Mouse (Mus musculus) lung, postnatal 14 days (tissue): ENCODE data around the gene Ndufb7.
"Not testable (repeated sequence)": the region's sequence is repeated elsewhere in the genome, so short reads cannot be mapped to it uniquely, and the experiment has no call there.

Experiments
- DNase-seq: peaks from one replicate; pipeline ENCODE4 v3.0.0; 2021

Gene Ndufb7

DNA sequence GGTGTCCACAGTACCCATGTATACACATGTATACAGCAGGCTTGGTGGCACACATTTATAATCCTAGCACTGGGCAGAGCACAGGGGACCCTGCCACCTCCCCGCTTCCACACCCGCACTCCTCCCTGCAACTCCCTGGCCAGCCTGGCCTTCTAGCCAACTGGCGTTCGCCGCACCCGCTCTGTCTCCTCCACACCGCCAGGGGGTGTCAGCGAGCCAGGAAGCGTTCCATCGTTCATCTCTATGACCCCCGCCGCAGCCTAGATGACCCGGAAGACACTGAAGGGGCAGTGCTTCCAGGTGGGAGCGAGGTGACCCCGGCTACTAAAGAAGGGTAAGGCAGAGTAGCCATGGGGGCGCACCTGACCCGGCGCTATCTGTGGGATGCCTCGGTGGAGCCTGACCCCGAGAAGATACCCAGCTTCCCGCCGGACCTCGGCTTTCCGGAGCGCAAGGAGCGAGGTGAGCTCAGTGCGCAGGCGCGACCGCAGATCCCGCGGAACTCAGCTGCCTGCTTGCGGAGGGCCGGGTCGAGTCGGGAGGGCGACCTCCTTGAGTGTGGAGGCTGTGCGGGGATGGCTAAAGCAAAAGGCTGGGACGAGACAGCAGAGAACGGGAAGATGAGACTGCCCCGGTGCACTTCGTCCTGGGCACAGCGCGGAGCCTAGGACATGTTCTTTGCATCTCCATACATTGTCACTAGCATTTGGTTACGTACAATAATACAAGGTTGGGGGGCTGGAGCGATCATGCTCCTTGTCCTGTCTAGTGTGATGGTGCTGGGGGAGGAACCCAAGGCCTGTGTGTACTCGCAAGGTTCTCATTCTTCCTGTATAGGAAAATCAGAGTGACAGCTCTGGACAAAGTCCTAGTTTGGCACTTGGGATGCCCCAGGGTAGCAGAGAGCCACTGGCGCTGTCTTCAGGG lies at the start of gene Ndufb7:
Gene Ndufb7, plus strand, starts transcription at position 203 of the 927 bp plus-strand sequence.
- peak; percentile 97 for DNase-seq

GRCm38 (mm10) chr8:83520432-83520831 lies 46.0 kb upstream of the Ndufb7 start:
- peak; percentile 9 for DNase-seq

GRCm38 (mm10) chr8:83520907-83521306 lies 45.6 kb upstream of the Ndufb7 start:
- DNase-seq = not testable (repeated sequence)

DNA sequence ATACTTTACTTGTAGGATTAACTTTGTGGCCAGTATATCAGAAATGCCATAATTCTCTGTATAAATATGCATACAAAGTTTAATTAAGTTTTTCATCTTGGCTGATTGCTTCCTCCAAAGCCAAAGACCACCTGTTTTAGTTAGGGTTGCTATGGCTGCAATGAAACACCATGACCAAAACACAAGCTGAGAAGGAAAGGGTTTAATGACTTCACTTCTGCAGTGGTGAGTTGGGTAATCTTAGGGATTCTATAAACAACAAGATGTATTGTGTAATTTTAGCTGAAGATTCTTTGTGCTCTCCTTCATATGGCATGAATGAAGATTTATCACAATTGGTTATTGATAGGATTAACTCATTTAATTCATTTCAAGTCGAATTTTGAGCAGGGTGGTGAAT lies 45.2 kb upstream of the Ndufb7 start:
- no peak for DNase-seq

GRCm38 (mm10) chr8:83534802-83535201 lies 31.7 kb upstream of the Ndufb7 start:
- no peak for DNase-seq

DNA sequence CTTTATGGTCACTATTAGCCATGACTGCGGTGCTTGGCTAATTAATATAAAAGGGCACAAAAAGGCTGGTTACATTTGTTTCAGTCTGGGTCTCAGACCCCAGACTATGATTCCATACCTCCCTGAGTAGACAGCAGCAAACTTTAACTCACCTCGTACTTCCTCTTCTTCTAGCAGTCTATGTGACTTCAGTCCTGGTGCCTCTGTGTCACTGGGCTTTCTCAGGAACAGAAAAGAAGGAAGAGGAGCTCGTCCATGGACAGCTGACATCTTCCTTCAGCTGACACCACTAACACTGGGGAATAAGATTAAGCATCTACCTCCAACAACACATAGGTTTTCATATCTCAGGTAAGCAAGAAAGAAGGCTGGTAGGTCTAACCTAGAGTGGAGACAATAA lies 30.7 kb upstream of the Ndufb7 start, which contains the start of gene Olfr370:
Gene Olfr370, plus strand, starts transcription at position 45 of the 400 bp plus-strand sequence.
- DNase-seq = no peak

GRCm38 (mm10) chr8:83562669-83563068 lies 3.8 kb upstream of the Ndufb7 start:
- DNase-seq = no peak

DNA sequence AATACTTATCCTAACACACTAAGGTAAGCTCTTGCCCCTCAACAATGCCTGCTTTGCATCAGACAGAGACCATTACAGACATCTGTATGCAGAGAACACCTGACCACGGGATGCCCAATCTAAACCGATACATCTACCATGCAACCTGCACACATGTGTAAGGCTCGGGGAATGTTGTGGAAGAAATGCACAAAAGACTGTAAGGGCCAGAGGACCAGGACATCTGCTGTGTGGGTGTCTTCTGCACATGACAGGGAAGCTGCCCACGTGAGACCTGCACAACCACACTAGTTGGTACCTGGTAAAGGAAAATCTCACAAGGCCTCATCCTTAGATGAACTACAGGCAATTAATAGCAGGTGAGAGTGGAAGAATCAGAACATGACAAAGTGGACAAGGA lies 3.2 kb upstream of the Ndufb7 start:
- no peak for DNase-seq

DNA sequence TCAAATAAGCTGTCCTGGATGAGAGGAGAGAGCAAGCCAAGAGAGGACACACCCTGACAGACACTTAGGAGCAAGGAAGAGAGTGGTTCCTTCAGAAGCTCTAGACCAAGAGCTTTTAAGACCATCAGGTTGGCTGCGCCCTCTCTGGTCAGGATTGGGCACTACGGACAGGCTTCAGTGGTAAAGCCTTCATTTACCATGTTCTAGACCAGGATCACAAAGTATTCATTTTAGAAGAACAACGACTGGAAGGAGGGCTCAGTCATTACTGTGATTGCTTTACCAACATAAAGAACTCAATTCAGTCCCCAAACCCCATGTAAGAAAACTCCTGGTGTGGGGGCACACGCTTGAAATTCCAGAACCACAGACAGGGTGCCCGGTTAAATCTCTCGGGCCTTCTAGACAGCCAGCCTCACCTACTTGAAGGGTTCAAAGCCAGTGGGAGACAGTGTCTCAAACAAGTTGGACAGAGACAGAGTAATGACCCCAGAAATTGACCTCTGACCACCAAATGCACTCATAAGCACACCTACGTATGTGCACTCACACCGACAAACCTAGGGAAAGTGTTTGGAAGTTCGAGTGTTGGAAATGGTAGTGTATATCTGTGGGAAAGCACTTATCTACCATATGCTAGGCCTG lies 618 bp upstream of the Ndufb7 start:
- DNase-seq = peak; percentile 19

GRCm38 (mm10) chr8:83567668-83568067 lies 1.2 kb downstream of the Ndufb7 start:
- no peak for DNase-seq

- no peak for DNase-seq
These were observed 1.7 kb downstream of the Ndufb7 start for GRCm38 (mm10) chr8:83568128-83568527.

DNA sequence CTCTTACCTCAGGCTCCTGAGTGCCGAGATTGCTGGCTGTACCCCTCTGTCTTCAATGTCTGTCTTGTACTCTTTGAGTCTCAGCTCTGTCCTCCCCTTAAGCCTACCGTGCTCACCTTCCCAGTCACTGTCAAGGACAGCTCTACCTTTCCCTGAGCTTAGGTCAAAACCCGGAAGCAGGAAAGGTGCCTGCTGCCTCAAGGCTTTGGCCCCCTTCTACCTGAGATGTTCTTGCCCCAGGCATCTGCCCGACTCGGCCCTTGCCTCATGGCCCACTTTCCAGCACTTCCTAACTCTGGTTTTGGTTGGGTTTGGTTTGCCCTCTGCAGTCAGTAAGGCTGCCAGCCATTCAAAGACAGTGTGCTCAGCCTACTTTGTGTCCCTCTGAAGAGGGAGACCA lies 2.3 kb downstream of the Ndufb7 start:
- DNase-seq = no peak

GRCm38 (mm10) chr8:83569165-83569564 lies 2.7 kb downstream of the Ndufb7 start:
- DNase-seq = no peak

GRCm38 (mm10) chr8:83570272-83571000 lies 4.0 kb downstream of the Ndufb7 start:
- DNase-seq = no peak

DNA sequence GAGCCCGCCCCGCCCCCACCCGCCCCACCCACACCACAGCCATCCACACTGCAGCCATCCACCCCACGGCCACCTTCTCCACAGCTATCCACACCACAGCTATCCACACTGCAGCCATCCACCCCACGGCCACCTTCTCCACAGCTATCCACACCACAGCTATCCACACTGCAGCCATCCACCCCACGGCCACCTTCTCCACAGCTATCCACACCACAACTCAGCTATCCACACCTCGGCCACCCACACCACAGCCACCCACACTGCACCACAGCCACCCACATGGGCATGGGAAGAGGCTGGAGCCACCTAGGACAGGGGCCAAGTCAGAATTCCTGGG lies 4.5 kb downstream of the Ndufb7 start:
- DNase-seq = not testable (repeated sequence)

GRCm38 (mm10) chr8:83571791-83572190 lies 5.3 kb downstream of the Ndufb7 start:
- DNase-seq = no peak

DNA sequence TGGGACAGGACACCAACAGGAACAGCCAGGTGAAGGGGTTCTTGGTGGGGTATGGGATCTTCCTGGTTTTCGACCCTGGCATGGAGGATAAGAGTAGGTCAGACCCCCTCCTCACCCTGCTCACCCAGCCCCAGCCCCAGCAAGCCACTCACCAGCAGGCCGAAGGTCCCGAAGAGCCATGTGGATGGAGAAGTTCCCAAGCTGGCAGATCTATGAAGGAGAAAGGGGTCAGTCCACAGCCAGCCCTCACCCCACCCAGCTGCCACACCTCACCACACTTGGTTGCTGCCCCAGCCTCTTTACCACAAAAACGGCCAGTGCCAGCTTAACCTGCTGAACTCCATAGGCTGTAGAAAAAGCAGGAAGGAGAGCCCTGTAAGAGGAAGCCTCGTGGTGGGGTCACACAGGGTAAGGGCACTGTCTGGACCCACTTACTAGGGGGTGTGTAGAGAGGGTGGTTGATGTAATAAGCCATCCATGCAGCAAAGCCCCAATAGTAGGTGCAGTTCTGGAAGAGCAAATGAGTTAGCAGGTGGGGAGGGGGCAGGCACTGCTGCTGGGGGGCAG lies 5.9 kb downstream of the Ndufb7 start:
- DNase-seq = no peak

DNA sequence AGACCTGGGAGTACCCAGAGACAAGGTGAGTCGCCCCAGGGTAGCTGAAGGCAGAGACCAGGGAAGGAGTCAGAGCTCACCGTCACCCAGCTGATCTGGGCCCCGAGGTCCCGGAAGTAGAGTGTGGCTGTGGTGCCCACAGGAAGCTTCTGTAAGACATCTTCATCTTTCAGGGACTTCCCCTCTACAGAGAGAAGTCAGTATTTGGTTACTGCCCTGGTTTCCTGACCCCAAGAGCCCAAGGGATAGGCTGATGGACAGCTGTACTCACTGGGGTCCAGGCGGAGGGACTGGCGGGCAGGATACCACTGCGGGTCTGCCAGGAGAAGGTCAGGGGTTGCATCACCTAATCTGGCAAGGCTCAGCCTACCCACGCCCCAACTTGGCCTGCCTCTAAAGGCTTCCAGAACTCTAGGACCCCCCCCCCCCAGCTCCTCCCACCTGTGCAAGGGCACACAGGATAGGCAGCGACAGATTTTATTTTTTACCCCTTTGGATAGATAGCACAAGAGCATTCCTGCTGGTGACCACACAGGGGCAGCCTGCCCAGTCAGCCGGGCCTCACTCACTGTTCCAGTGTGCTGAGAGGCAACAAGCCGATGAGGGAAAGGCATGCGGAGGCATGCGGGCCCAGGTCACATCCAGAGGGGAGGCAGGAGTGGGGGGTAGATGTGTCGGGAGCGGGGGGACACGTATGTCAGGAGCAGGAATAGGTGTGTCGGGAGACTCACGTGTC lies 6.8 kb downstream of the Ndufb7 start:
- DNase-seq = peak; percentile 22

DNA sequence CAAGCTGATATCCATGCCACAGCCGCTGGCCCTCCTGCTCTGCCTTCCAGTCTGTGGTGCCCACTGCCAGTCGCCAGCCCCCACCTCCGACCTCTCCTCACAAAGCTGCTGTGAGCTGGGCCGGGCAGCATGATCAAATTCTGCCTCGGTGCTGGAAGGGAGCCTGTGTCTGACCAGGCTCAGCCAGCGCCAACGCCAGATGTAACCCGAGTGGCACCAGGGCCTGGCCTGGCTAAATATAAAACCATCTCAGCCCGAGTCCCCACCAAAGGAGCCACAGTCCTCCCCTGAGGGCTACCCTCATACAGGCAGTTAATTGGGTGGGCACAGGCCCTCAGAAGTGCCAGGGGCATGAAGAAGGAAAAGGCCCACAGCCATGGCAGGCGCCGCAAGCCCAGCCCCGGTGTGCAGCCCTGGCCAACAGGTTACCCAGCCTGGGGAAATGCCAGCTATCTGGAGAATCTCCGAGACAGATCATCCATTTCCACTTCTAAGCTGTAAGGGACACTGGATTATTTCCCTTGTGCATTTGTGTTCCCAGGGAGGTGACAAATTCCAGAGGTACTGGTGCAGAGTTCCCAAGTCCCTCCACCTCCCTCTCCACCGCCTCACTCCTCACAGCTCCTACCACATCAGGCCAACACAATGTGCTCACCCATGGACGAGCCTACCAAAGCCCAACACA lies 8.3 kb downstream of the Ndufb7 start:
- DNase-seq = no peak

GRCm38 (mm10) chr8:83575561-83576515 lies 9.4 kb downstream of the Ndufb7 start:
- no peak for DNase-seq

DNA sequence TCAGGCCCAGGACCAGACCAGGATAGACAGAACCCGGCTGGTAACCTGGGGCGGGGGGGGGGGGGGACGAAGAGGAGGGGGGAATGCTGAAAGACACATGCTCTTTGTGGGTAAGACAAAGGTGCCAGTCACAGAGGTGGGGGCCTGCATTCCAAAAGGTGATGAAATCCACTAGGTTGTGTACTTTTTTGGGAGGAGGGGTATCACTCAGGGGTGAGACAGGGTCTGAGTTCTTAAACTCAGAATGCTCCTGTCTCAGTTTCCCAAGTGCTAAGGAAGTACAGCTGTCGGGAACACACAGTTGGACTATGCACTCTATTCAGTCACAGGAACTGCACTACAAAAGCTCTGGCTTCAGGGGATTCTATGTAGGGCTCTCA lies 10.0 kb downstream of the Ndufb7 start:
- no peak for DNase-seq
